ENCODE assay signal across 9 mouse cellular contexts in genomic region chr1:176212922-176213644, GRCm38 (mm10).
DNase-seq lines count a peak whose midpoint lies in the region; ATAC-seq and TF ChIP-seq lines count a peak whose summit lies in the region.
"Had no signal": no experiment of that assay in that cellular context is flagged by ENCODE, and none has a peak within 500 bp of the region (broad histone marks: within the 10 kb centered on the region; RNA-seq: fewer than 3 reads in every experiment).

No protein-coding gene starts in this region.

- peak overlapping the region; percentile 50 for H3K4me2 ChIP-seq in heart, embryonic 15.5 days
- peak overlapping the region; percentile 30; the same call in 1 of the 2 replicates for H3K4me2 ChIP-seq in forebrain, embryonic 11.5 days (ENCODE audit: low read depth, low read length, severe bottlenecking)

- H3K4me1 ChIP-seq in heart, embryonic 15.5 days (replicated peaks), result peaks cover 10% of the 10 kb centered on the region; the same call in 1 of the 2 replicates
- H3K4me1 ChIP-seq in cortical plate, adult 2 months (ENCODE audit: control insufficient read depth, insufficient read depth, low read length), result no peaks in the 10 kb centered on the region
- peaks cover 7% of the 10 kb centered on the region; the same call in 1 of the 2 replicates for H3K4me1 ChIP-seq in forebrain, embryonic 11.5 days (replicated peaks; ENCODE audit: control insufficient read depth, insufficient read depth, low read length)

- WGBS in heart, embryonic 15.5 days, result 65% methylated on average over 9 of the region's 9 CpGs
- WGBS in forebrain, embryonic 11.5 days, result 59% methylated on average over 9 of the region's 9 CpGs

- H3K4me3 ChIP-seq in heart, embryonic 15.5 days, result peak overlapping the region; percentile 15; the same call in 1 of the 2 replicates
- H3K4me3 ChIP-seq in cortical plate, adult 2 months (ENCODE audit: insufficient read depth, low read length), result 0 out of 2 replicates have a peak overlapping the region, but pooled peaks have one; percentile 2
- no peak overlapping the region for H3K4me3 ChIP-seq in forebrain, embryonic 11.5 days (ENCODE audit: low read depth, low read length)

- H3K27ac ChIP-seq in heart, embryonic 15.5 days, result no peak overlapping the region
- H3K27ac ChIP-seq in cortical plate, adult 2 months (ENCODE audit: insufficient read depth, low read length), result no peak overlapping the region
- no peak overlapping the region for H3K27ac ChIP-seq in forebrain, embryonic 11.5 days (ENCODE audit: low read depth, low read length)

- H3K9ac ChIP-seq in heart, embryonic 15.5 days, result no peak overlapping the region
- H3K9ac ChIP-seq in forebrain, embryonic 11.5 days (ENCODE audit: low read length), result no peak overlapping the region

- DNase-seq in heart, adult 11 months, result no peak
- no peak for DNase-seq in forebrain, embryonic 11.5 days (ENCODE audit: low spot score)
- no peak for DNase-seq in spleen, adult 12 weeks (ENCODE audit: low spot score)
- no peak for DNase-seq in urinary bladder, adult 2 months (ENCODE audit: low spot score)
- DNase-seq: adrenal gland, adult 2 months had no signal

- no peaks in the 10 kb centered on the region for H3K36me3 ChIP-seq in heart, embryonic 15.5 days
- no peaks in the 10 kb centered on the region for H3K36me3 ChIP-seq in forebrain, embryonic 11.5 days (ENCODE audit: control insufficient read depth, insufficient read depth, low read length)

- TF ChIP-seq CTCF in cortical plate, adult 2 months (IDR thresholded peaks at IDR 0.05; ENCODE audit: extremely low read depth, insufficient read depth, low read length), result no peak

- H3K27me3 ChIP-seq in heart, embryonic 15.5 days, result no peaks in the 10 kb centered on the region
- no peaks in the 10 kb centered on the region for H3K27me3 ChIP-seq in forebrain, embryonic 11.5 days (ENCODE audit: control insufficient read depth, insufficient read depth, low read length)

- no peaks in the 10 kb centered on the region for H3K9me3 ChIP-seq in heart, embryonic 15.5 days (replicated peaks)
- no peaks in the 10 kb centered on the region for H3K9me3 ChIP-seq in forebrain, embryonic 11.5 days (ENCODE audit: control insufficient read depth, low read length)

- no peak for ATAC-seq in heart, embryonic 15.5 days (replicated peaks; ENCODE audit: insufficient number of reproducible peaks, insufficient read depth, low FRiP score, low read depth)
- no peak for ATAC-seq in forebrain, embryonic 11.5 days (replicated peaks; ENCODE audit: low FRiP score)
- ATAC-seq in megakaryocyte, adult 5-6 weeks (ENCODE audit: poor library complexity, severe bottlenecking), result 0 out of 2 replicates have a peak, but pooled peaks have one; percentile 5
- no peak for ATAC-seq in inflammation-experienced regulatory T-cells, adult 6 months

- TF ChIP-seq POLR2A in cortical plate, adult 2 months (IDR thresholded peaks at IDR 0.05; ENCODE audit: extremely low read depth, insufficient read depth, low read length), result no peak
